Mouse (Mus musculus) cerebellum, postnatal 10 days (tissue): ENCODE measurements at regions not wholly inside any gene's neighbourhood (a gene's known extent, or its start where the extent isn't known, plus 50 kb on each side); places are given as distances from the start of the nearest gene placed in this dataset.

Experiments used
- DNase-seq, 2 experiments: peaks; one replicate each; pipeline ENCODE4 v3.0.0; 2021; ENCODE audit warnings: mixed read lengths in 2 of 2

DNA sequence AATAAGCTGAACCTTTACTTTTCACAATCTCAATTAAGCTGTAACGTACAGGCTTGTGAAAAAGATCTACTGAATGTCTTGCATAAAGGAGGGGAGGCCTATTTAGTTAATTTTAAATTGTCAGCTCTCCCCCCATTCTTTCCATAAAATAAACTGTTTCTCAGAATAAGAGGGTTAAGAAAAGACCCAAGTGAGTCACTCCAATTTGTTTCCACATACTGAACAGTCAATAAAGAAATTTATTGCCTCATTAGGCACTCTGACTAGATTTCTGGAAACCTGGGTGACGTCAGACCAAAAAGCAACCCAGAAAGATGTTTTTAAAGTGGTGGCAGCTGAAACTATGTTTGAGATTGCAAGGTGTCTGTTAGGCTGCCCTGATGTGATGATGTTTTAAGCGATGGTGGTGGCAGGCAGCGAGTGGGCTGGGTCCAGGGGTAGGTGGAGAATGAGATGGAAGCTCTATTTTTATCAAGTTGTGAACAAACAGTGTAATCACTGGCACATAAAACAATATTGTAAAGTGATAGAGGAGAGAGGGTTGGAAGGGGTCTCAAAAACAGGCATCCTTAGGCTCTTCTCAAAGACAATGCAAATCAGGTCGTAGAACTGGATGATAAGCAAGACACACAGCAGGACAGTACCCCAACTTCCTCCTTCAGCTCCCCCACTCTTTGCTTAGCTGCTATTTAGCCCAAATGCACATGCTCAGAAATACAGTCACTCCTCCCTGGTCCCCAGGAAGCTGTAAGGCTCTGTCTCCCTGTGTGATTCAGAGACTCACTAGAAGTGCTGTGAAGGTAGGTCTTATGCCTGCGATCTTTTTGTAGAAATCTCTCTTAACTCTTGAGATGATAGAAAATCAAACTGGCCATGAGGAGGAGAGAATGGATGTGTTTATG lies 288.0 kb downstream of the Usp25 start:
- no peak for DNase-seq

DNA sequence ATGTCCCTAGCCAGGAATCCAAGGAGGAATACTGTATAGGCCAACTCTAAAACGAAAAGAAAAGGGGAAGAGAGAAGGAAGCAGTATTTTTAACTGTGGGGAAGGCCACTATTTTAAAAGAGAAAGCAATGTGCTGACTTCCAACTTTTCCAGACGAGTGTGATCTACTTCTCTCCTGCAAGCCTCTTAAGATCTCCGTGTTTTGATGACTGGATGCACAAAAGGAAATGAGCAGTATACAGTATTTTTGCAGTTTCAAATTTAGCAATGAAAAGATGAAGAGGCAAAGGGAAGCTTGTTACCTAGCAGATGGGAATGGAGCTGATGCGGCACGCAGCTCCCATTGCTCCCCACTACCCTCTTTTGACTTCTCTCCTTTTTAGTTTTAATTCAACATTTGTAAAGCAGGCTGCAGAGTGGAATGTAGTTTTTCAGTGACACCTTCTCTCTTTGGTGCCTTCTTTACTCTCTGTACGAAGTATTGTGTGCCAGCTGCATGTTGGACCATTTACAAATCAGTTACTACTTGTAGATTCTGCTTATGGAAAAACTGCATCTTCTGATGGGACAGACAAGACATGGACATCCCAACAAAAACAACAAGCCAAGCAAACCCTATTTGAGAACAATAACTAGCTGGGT lies 287.2 kb downstream of the Usp25 start:
- no peak for DNase-seq

- DNase-seq = no peak
These were observed 282.3 kb downstream of the Usp25 start for GRCm38 (mm10) chr16:77295574-77296355.

- DNase-seq = no peak
These were observed 278.8 kb downstream of the Usp25 start for GRCm38 (mm10) chr16:77292317-77292771.

- no peak for DNase-seq
These were observed 278.3 kb downstream of the Usp25 start for GRCm38 (mm10) chr16:77291723-77292316.

DNA sequence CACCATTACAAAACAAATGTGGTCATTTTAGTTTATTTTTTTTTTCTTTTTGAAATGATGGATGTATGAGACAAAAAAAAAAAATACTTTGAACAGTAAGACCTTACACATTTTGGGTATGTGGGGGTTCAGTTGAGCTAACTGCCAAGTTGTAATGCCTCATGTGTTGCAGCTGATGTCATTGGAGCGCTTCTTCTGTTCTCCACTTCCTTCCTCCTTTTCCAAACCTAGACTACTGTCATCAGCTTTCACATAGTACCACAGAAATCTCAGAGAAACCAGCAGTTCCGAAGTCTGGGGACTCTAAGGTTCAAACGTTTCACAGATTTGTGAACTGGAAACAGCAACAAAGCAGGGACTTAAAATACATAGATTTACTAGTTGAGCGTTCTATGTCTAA lies 270.7 kb downstream of the Usp25 start:
- DNase-seq = no peak

DNA sequence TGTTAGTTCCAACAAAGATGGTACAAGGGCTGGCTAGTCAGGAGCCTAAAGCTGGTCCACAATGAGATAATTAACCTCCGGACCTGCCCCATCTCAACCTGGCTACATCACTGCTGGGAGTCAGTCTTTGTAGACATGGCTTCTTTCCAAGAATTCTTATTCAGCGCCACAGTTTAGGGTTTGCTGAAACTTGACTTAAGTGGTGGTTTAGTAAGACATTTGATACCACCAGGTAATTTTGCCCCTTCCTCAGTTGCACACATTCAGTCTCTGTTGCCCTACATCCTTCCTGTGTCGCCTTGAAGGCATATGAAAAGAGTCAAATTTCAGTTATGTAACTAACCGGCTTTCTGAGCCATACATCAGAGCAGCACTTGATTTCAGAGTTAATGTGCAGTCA lies 266.4 kb downstream of the Usp25 start:
- DNase-seq = no peak

GRCm38 (mm10) chr16:77279495-77279894 lies 266.0 kb downstream of the Usp25 start:
- DNase-seq = peak in 1 of 2 experiments; percentile 8

DNA sequence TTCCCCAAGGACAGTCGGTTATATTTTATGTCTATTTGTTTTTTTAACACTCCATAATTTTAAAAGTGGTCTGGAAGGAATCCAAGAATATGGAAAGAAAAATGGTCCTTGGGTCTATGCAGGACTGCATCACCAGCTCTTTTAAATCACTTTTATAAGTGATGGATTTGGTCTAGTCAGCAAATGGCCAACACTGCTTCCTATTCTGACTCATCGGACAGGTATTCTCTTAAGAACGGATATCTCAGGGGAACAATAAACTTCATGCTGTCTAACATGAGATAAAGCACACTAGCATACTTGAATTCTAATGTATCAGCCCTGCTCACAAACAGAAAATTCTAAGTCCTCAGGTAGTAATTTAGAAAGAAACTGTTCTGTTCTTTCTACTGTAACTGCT lies 259.8 kb downstream of the Usp25 start:
- no peak for DNase-seq

GRCm38 (mm10) chr16:77268926-77269325 lies 255.4 kb downstream of the Usp25 start:
- DNase-seq = no peak

- DNase-seq = peak; percentile 88 to 91
These were observed 254.2 kb downstream of the Usp25 start for GRCm38 (mm10) chr16:77267679-77268078.

DNA sequence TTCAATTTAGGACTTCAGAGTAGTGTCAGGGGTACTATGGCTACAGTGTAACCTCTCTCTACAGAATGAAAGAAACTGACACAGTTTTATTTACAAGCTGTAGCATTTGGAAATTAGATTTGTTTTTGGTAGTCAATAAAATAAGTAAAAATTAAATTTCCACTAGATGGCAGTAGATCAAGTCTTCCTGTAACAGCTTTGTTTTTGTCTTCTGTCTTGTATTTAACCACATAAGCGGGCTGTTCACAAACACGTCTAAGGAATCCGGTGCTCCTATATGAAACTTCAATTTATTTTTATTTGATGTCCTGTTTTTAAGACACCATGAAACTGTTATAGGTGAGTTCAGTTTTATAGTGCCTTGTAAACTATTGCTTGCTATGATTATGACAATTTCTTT lies 238.8 kb downstream of the Usp25 start:
- DNase-seq = peak in 1 of 2 experiments; percentile 31

- DNase-seq = no peak
These were observed 237.9 kb downstream of the Usp25 start for GRCm38 (mm10) chr16:77251422-77251821.

- no peak for DNase-seq
These were observed 227.4 kb downstream of the Usp25 start for GRCm38 (mm10) chr16:77240876-77241275.

DNA sequence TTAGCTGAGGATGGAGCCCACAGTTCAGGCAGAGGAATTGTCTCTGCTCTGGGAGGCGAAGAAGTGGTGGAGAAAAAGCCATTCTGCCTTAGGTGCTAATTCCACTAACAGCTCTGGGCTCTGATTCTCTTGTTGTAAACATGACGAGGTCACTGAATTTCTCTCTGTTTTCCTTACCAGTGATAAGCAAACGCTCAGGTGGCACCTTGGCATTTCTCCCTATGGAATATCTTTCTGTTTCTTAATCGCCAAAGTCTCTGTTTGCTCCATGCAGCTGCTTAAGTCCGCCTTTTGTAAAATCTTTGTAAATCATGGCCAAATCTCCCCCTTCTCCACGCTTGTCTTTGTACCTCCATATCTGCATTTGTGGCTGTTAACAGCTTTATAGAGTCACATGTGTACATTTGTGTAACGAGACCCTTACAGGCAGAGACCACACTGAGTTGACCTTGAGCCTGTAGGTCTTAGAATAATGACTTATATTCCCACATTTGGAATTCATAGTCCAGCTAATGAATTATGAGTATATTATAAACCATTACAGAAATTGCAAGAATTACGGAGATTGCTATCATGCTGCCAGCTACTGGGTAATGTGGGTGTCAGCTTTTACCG lies 225.8 kb downstream of the Usp25 start:
- DNase-seq = peak in 1 of 2 experiments; percentile 34

DNA sequence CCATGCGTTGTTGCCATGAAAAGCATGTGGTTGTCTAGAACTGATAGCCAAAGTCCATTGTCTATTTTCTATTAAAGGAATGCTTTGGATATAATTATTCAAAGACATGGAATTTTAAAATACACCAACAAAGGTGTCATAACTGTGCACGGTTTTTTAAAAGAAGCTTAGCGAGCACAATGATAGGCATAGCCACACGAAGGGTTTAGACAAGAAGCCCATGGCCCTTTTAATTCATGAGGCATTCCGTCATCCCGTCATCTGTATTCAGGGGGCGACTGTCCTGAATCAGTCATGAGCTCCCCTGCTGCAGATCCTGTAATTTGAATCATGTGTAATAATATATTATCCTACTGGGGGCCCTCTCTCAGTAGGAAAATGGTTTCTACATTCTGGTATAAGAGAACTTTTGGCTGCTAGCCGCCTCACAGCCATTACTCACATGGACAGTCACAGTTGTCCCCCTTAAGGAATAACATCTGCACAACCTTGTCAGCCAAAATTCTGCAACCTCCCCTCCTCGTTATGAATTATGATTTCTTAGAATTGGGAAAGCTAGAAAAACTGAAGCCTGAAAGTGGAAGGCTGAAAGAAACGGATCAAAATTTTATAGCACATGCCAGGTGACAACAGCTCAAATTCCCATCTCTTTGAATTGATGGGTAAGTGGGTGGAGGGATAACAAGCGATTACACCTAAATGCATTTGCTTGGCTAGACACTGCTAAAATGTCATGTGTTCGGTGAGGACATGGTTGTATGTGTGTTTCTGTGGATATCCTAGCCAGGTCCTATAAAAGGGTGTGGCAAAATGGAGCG lies 225.1 kb downstream of the Usp25 start:
- peak; percentile 31 to 47 for DNase-seq

DNA sequence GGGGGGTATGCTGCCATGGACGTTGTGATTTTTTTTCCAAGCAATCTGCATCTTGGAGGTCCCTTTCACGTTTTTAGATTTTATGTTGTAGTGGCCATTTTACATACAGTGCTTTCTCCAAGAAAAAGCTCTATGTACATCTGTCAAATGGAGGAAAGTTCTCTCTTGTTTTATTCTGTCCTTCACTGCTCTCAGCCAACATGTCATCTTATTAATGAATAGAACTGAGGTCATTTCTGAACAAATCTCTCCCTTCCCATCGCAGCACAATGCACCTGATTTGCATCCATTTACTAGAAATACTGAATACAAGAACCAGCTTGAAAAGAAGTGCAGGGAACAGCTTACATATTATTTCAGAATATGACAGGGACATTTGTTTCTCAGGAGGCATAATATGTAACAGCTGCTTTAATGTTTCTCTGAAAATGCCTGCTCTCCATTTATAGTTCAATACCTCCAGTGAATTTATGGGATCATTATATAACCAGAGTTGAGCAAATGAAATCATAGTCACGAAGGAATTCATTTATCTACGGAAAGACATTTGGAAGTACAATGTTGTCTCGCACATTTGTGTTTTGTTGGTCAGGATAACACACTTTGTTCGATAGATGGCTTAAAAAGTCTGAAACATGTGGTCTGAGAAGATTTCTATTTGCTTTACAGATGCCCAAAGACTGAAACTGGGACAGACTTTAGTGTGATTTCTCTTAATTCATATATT lies 224.3 kb downstream of the Usp25 start:
- no peak for DNase-seq

DNA sequence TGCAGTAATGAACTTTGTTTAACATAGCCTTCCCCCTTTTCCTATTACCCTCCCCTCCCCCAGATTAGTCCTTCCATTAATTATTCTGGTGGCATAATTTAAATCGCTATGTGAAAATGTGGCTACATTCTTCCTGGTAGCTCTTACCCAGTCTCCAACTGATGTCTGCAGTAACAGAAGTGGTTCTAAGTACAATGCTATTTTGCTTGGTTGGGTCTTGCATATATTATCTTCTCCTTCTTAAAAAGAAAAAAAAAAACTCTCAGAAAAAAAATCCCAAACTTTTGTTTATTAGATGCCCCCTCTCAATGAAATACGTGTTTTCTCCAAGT lies 223.7 kb downstream of the Usp25 start:
- no peak for DNase-seq

- peak; percentile 84 for DNase-seq
These were observed 223.2 kb downstream of the Usp25 start for GRCm38 (mm10) chr16:77236509-77237271.

- peak; percentile 63 to 71 for DNase-seq
These were observed 222.5 kb downstream of the Usp25 start for GRCm38 (mm10) chr16:77236021-77236420.
